Mouse (Mus musculus) CH12.LX (cell line): ENCODE measurements around the gene Rap1gap.

Source experiments
- CTCF ChIP-seq, 2 experiments: IDR thresholded peaks in 1 of 2; conservative IDR thresholded peaks in 1 of 2; 2 replicates each; pipeline ENCODE4 v1.5.1; 2011 to 2012; ENCODE audit warnings: low read depth in 2 of 2, low read length in 2 of 2, improper control_type of control experiment in 1 of 2, inconsistent platforms in 1 of 2, mild to moderate bottlenecking in 1 of 2, moderate library complexity in 1 of 2
- ELF1 ChIP-seq: IDR thresholded peaks from 2 replicates; pipeline ENCODE4 v1.6.1; 2014; ENCODE audit warnings: low read depth, mild to moderate bottlenecking, inconsistent platforms, low read length, improper control_type of control experiment
- HCFC1 ChIP-seq: IDR thresholded peaks from 2 replicates; pipeline ENCODE4 v1.6.1; 2012; ENCODE audit warnings: low read depth, mild to moderate bottlenecking, inconsistent platforms, low read length, improper control_type of control experiment
- JUND ChIP-seq: conservative IDR thresholded peaks from 2 replicates; pipeline ENCODE4 v1.6.1; 2011; ENCODE audit warnings: low read depth, low read length, improper control_type of control experiment
- MAX ChIP-seq: IDR thresholded peaks from 2 replicates; pipeline ENCODE4 v1.6.1; 2011; ENCODE audit warnings: low read length, improper control_type of control experiment
- MEF2A ChIP-seq: IDR thresholded peaks from 2 replicates; pipeline ENCODE4 v1.6.1; 2014; ENCODE audit warnings: low read depth, mild to moderate bottlenecking, inconsistent platforms, low read length, improper control_type of control experiment, borderline replicate concordance
- MYC ChIP-seq: IDR thresholded peaks from 2 replicates; pipeline ENCODE4 v1.6.1; 2011; ENCODE audit warnings: low read depth, mild to moderate bottlenecking, improper control_type of control experiment, low read length
- NRF1 ChIP-seq: IDR thresholded peaks from 2 replicates; pipeline ENCODE4 v1.6.1; 2014; ENCODE audit warnings: low read depth, mild to moderate bottlenecking, inconsistent platforms, low read length, improper control_type of control experiment, moderate library complexity
- POLR2A ChIP-seq: IDR thresholded peaks from 2 replicates; pipeline ENCODE4 v1.6.1; 2011; ENCODE audit warnings: low read depth, mild to moderate bottlenecking, improper control_type of control experiment, low read length
- RCOR1 ChIP-seq: conservative IDR thresholded peaks from 2 replicates; pipeline ENCODE4 v1.6.1; 2012; ENCODE audit warnings: low read depth, mild to moderate bottlenecking, inconsistent platforms, low read length, improper control_type of control experiment
- SIN3A ChIP-seq: IDR thresholded peaks from 2 replicates; pipeline ENCODE4 v1.6.1; 2012; ENCODE audit warnings: low read length, improper control_type of control experiment, inconsistent platforms
- TBP ChIP-seq: conservative IDR thresholded peaks from 2 replicates; pipeline ENCODE4 v1.6.1; 2011; ENCODE audit warnings: low read depth, low read length, improper control_type of control experiment
- USF1 ChIP-seq: IDR thresholded peaks from 2 replicates; pipeline ENCODE4 v1.6.1; 2014; ENCODE audit warnings: low read depth, mild to moderate bottlenecking, inconsistent platforms, low read length, improper control_type of control experiment
- ZKSCAN1 ChIP-seq: IDR thresholded peaks from 2 replicates; pipeline ENCODE4 v1.6.1; 2012; ENCODE audit warnings: low read depth, inconsistent platforms, low read length, improper control_type of control experiment, borderline replicate concordance

GRCm38 (mm10) chr4:137722692-137723427 is 58.3 kb downstream of the Rap1gap start:
- no peak for TF ChIP-seq POLR2A
- no peak for TF ChIP-seq SIN3A
- no peak for TF ChIP-seq USF1
- TF ChIP-seq TBP = no peak
- TF ChIP-seq CTCF (conservative IDR thresholded peaks at IDR 0.05 in 1 of 2, IDR thresholded peaks at IDR 0.05 in 1 of 2; ENCODE audit: low read depth in 2 of 2, low read length in 2 of 2) = peak; percentile 95 to 97
- no peak for TF ChIP-seq JUND
- no peak for TF ChIP-seq ZKSCAN1
- no peak for TF ChIP-seq RCOR1
- no peak for TF ChIP-seq MAX
- TF ChIP-seq MEF2A = no peak
- no peak for TF ChIP-seq ELF1
- no peak for TF ChIP-seq HCFC1
- TF ChIP-seq MYC = no peak
- TF ChIP-seq NRF1 = no peak
